Mouse (Mus musculus) embryonic facial prominence, embryonic 14.5 days (tissue): ENCODE results near the gene Nfkbil1. TPM values are rescaled to one million over a fixed set of nuclear protein-coding genes. Genes with fewer than 3 reads are reported as not detected.
"Not testable (repeated sequence)": the region's sequence is repeated elsewhere in the genome, so short reads cannot be mapped to it uniquely, and the experiment has no call there.

ENCODE experiments used
- ATAC-seq: fragments of 200-750 bp; cut with Nextera tagmentation; 2 replicates; pipeline ENCODE4 v1.8.0; 2017; ENCODE audit warnings: low read depth, moderate number of reproducible peaks, moderate TSS enrichment
- DNase-seq: peaks from one replicate; pipeline ENCODE4 v3.0.0-alpha.2; 2015; ENCODE audit warnings: low spot score
- H3K27ac ChIP-seq: fragments of 300-500 bp; sonication (generic); replicated peaks from 2 replicates; pipeline ENCODE4 v1.5.1; 2014; ENCODE audit warnings: low read depth, mild to moderate bottlenecking, low read length, moderate library complexity
- H3K27me3 ChIP-seq: fragments of 300-500 bp; sonication (generic); replicated peaks from 2 replicates; pipeline ENCODE4 v1.6.1; 2014; ENCODE audit warnings: low read length; ENCODE audit not compliant: control insufficient read depth, insufficient read depth
- H3K36me3 ChIP-seq: fragments of 300-500 bp; sonication (generic); 2 replicates; pipeline ENCODE4 v1.6.1; 2014; ENCODE audit warnings: low read length, mixed read lengths; ENCODE audit not compliant: control insufficient read depth, insufficient read depth
- H3K4me1 ChIP-seq: fragments of 300-500 bp; sonication (generic); 2 replicates; pipeline ENCODE4 v1.6.1; 2014; ENCODE audit warnings: antibody characterized with exemption, low read length; ENCODE audit not compliant: control insufficient read depth, insufficient read depth
- H3K4me2 ChIP-seq: fragments of 300-500 bp; sonication (generic); 2 replicates; pipeline ENCODE4 v1.6.1; 2014; ENCODE audit warnings: low read depth, mild to moderate bottlenecking, low read length, moderate library complexity, mixed read lengths
- H3K4me3 ChIP-seq: fragments of 300-500 bp; sonication (generic); 2 replicates; pipeline ENCODE4 v1.5.1; 2014; ENCODE audit warnings: low read depth, mild to moderate bottlenecking, low read length
- H3K9ac ChIP-seq: fragments of 300-500 bp; sonication (generic); 2 replicates; pipeline ENCODE4 v1.6.1; 2014; ENCODE audit warnings: low read depth, mild to moderate bottlenecking, low read length, moderate library complexity, mixed read lengths
- H3K9me3 ChIP-seq: fragments of 300-500 bp; sonication (generic); 2 replicates; pipeline ENCODE4 v1.6.1; 2016; ENCODE audit warnings: low read length; ENCODE audit not compliant: control insufficient read depth
- WGBS: fragments of 180-500 bp; shearing (Covaris S2); extraction: QIAGEN DNeasy Blood & Tissue Kit; methylation state at CpG from one replicate; pipeline ENCODE4 v1.1.7; 2014; 5-methylcytosine and 5-hydroxymethylcytosine counted together
- polyA plus RNA-seq: library from polyadenylated mRNA; unstranded; fragments of >200 nt; fragmentation: Nextera tagmentation; extraction: Ambion mirVana; gene quantifications from 2 replicates; pipeline ENCODE4 v1.2.1, GENCODE M21; 2014

Gene Nfkbil1
- polyA plus RNA-seq, 1 experiment from 2014 or later: 3.3 TPM

GRCm38 (mm10) chr17:35234090-35234489 is 1.5 kb downstream of the Nfkbil1 start:
- Histone ChIP-seq H3K27ac (peak overlapping the region; percentile 65), H3K9ac (peak overlapping the region; percentile 48), H3K4me2 (peak overlapping the region; percentile 93), H3K36me3 (peaks cover 33% of the 10 kb centered on the region), H3K4me3 (peak overlapping the region; percentile 61; the same call in 1 of the 2 replicates)
- H3K4me1 ChIP-seq, DNase-seq, H3K27me3 ChIP-seq, ATAC-seq, H3K9me3 ChIP-seq: not testable (repeated sequence)
- WGBS: 86% methylated on average over 7 of the region's 7 CpGs

GRCm38 (mm10) chr17:35233114-35233980 is 2.2 kb downstream of the Nfkbil1 start, which contains the start of gene Atp6v1g2:
TSS of gene Atp6v1g2 (plus strand) at chr17:35233660.
- ATAC-seq (no peak), DNase-seq (peak; percentile 85)
- peak within 1 kb of the TSS; percentile 89 for H3K9ac ChIP-seq
- peak within 1 kb of the TSS; percentile 97 for H3K27ac ChIP-seq
- H3K4me2 ChIP-seq: peak within 1 kb of the TSS; percentile 93
- peak within 1 kb of the TSS; percentile 61 for H3K4me3 ChIP-seq
- peaks cover 4% of the 10 kb centered on the region; the same call in 1 of the 2 replicates for H3K4me1 ChIP-seq
- WGBS: 60% methylated on average over 18 of the region's 18 CpGs
- H3K9me3 ChIP-seq: no peaks in the 10 kb centered on the region
- H3K27me3 ChIP-seq: no peaks in the 10 kb centered on the region
- peaks cover 40% of the 10 kb centered on the region for H3K36me3 ChIP-seq

GRCm38 (mm10) chr17:35232659-35233058 is 2.9 kb downstream of the Nfkbil1 start:
- Histone ChIP-seq H3K9ac (peak overlapping the region; percentile 48), H3K27ac (peak overlapping the region; percentile 65; the same call in 1 of the 2 replicates), H3K4me3 (no peak overlapping the region), H3K27me3 (no peaks in the 10 kb centered on the region), H3K4me2 (no peak overlapping the region), H3K4me1 (peaks cover 4% of the 10 kb centered on the region; the same call in 1 of the 2 replicates), H3K9me3 (no peaks in the 10 kb centered on the region), H3K36me3 (peaks cover 47% of the 10 kb centered on the region)
- ATAC-seq: no peak
- WGBS: 83% methylated on average over 5 of the region's 5 CpGs
- DNase-seq: no peak

GRCm38 (mm10) chr17:35232043-35232442 is 3.5 kb downstream of the Nfkbil1 start:
- 15% methylated on average over 12 of the region's 12 CpGs for WGBS
- Histone ChIP-seq H3K27ac (no peak overlapping the region), H3K36me3 (peaks cover 53% of the 10 kb centered on the region)

GRCm38 (mm10) chr17:35231022-35231421 is 4.6 kb downstream of the Nfkbil1 start:
- Histone ChIP-seq H3K9me3 (no peaks in the 10 kb centered on the region), H3K9ac (no peak overlapping the region), H3K36me3 (peaks cover 54% of the 10 kb centered on the region), H3K4me3 (no peak overlapping the region), H3K4me2 (no peak overlapping the region), H3K4me1 (peaks cover 4% of the 10 kb centered on the region; the same call in 1 of the 2 replicates), H3K27ac (no peak overlapping the region), H3K27me3 (no peaks in the 10 kb centered on the region)
- 91% methylated on average over 10 of the region's 10 CpGs for WGBS
- DNase-seq (no peak), ATAC-seq (no peak)

More at GRCm38 (mm10) chr17:35232043-35232442, 3.5 kb downstream of the Nfkbil1 start:
- Histone ChIP-seq H3K9me3 (no peaks in the 10 kb centered on the region), H3K27me3 (no peaks in the 10 kb centered on the region), H3K4me1 (peaks cover 4% of the 10 kb centered on the region; the same call in 1 of the 2 replicates), H3K9ac (0 out of 2 replicates have a peak overlapping the region, but pooled peaks have one; percentile 10), H3K4me3 (no peak overlapping the region), H3K4me2 (peak overlapping the region; percentile 4; the same call in 1 of the 2 replicates)
- DNase-seq (peak; percentile 81), ATAC-seq (no peak)

- 86% methylated on average over 14 of the region's 14 CpGs for WGBS
- Histone ChIP-seq H3K9me3 (no peaks in the 10 kb centered on the region), H3K4me3 (no peak overlapping the region), H3K4me2 (no peak overlapping the region), H3K27me3 (no peaks in the 10 kb centered on the region), H3K27ac (no peak overlapping the region), H3K9ac (no peak overlapping the region), H3K4me1 (no peaks in the 10 kb centered on the region), H3K36me3 (peaks cover 51% of the 10 kb centered on the region)
- ATAC-seq (no peak), DNase-seq (no peak)
These were observed 9.0 kb downstream of the Nfkbil1 start for GRCm38 (mm10) chr17:35226561-35227046.

GRCm38 (mm10) chr17:35225456-35225855 is 10.1 kb downstream of the Nfkbil1 start:
- Histone ChIP-seq H3K27me3 (no peaks in the 10 kb centered on the region), H3K36me3 (peaks cover 50% of the 10 kb centered on the region), H3K4me1 (no peaks in the 10 kb centered on the region), H3K4me2 (no peak overlapping the region), H3K9ac (no peak overlapping the region), H3K9me3 (no peaks in the 10 kb centered on the region), H3K27ac (no peak overlapping the region), H3K4me3 (no peak overlapping the region)
- DNase-seq: no peak
- WGBS: 85% methylated on average over 5 of the region's 5 CpGs
- no peak for ATAC-seq

GRCm38 (mm10) chr17:35224641-35225040 is 11.0 kb downstream of the Nfkbil1 start:
- WGBS: 98% methylated on average over 4 of the region's 4 CpGs
- Histone ChIP-seq H3K4me2 (no peak overlapping the region), H3K36me3 (peaks cover 52% of the 10 kb centered on the region), H3K27ac (no peak overlapping the region), H3K9ac (no peak overlapping the region), H3K4me3 (no peak overlapping the region), H3K9me3 (no peaks in the 10 kb centered on the region), H3K27me3 (no peaks in the 10 kb centered on the region), H3K4me1 (no peaks in the 10 kb centered on the region)
- ATAC-seq (no peak), DNase-seq (no peak)
